Mouse (Mus musculus) liver, embryonic 11.5 days (tissue): ENCODE measurements at regions not wholly inside any gene's neighbourhood (a gene's known extent, or its start where the extent isn't known, plus 50 kb on each side); places are given as distances from the start of the nearest gene placed in this dataset.

Source experiments
- ATAC-seq: fragments of 200-750 bp; cut with Nextera tagmentation; replicated peaks from 2 replicates; pipeline ENCODE4 v1.8.0; 2017; ENCODE audit warnings: moderate number of reproducible peaks, mild to moderate bottlenecking, moderate TSS enrichment, moderate library complexity; ENCODE audit not compliant: low FRiP score
- DNase-seq: peaks from one replicate; pipeline ENCODE4 v3.0.0-alpha.2; 2017; ENCODE audit warnings: low spot score
- H3K27ac ChIP-seq: fragments of 300-500 bp; sonication (generic); 2 replicates; pipeline ENCODE4 v1.5.1; 2014; ENCODE audit warnings: mild to moderate bottlenecking, low read depth, low read length, control low read depth
- H3K27me3 ChIP-seq: fragments of 300-500 bp; sonication (generic); replicated peaks from 2 replicates; pipeline ENCODE4 v1.6.1; 2014; ENCODE audit warnings: low read length, mixed read lengths; ENCODE audit not compliant: control insufficient read depth, insufficient read depth
- H3K36me3 ChIP-seq: fragments of 300-500 bp; sonication (generic); 2 replicates; pipeline ENCODE4 v1.6.1; 2014; ENCODE audit warnings: mild to moderate bottlenecking, low read length, moderate library complexity, mixed read lengths; ENCODE audit not compliant: control insufficient read depth, insufficient read depth
- H3K4me1 ChIP-seq: fragments of 300-500 bp; sonication (generic); replicated peaks from 2 replicates; pipeline ENCODE4 v1.6.1; 2014; ENCODE audit warnings: low read length, mixed read lengths; ENCODE audit not compliant: control insufficient read depth, insufficient read depth
- H3K4me2 ChIP-seq: fragments of 300-500 bp; sonication (generic); 2 replicates; pipeline ENCODE4 v1.6.1; 2014; ENCODE audit warnings: mild to moderate bottlenecking, control low read depth, moderate library complexity
- H3K4me3 ChIP-seq: fragments of 300-500 bp; sonication (generic); 2 replicates; pipeline ENCODE4 v1.5.1; 2014; ENCODE audit warnings: low read depth, low read length, control low read depth
- H3K9ac ChIP-seq: fragments of 300-500 bp; sonication (generic); 2 replicates; pipeline ENCODE4 v1.6.1; 2014; ENCODE audit warnings: low read depth, low read length, control low read depth
- H3K9me3 ChIP-seq: fragments of 300-500 bp; sonication (generic); 2 replicates; pipeline ENCODE4 v1.6.1; 2016; ENCODE audit warnings: low read length, inconsistent platforms, mixed read lengths; ENCODE audit not compliant: control insufficient read depth
- WGBS: fragments of 180-500 bp; shearing (Covaris S2); extraction: QIAGEN DNeasy Blood & Tissue Kit; methylation state at CpG from one replicate; pipeline ENCODE4 v1.1.7; 2014; 5-methylcytosine and 5-hydroxymethylcytosine counted together

DNA sequence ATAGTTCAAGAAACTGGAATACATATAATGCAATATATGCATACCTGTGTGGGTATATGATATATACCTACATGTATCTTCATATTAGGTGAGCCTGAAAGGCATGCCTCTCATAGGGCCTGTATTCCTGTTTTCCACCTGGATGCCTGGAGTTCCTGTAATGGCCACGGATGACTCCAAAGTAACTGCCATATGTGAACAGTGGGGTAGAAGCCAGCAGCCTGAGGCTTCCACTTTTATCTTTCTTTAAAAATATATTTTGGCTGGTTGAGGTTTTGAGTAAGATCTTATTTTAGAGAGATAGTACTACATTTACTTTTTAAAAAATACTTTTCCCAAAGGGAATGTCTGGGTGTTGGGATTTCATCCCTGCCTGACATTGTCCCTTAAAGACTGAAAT lies 850.8 kb downstream of the 5730522E02Rik start:
- H3K27ac ChIP-seq, result no peak overlapping the region
- 73% methylated on average over 1 of the region's 1 CpGs for WGBS
- ATAC-seq, result no peak
- no peaks in the 10 kb centered on the region for H3K36me3 ChIP-seq
- H3K4me2 ChIP-seq, result no peak overlapping the region
- H3K27me3 ChIP-seq, result no peaks in the 10 kb centered on the region
- H3K9ac ChIP-seq, result no peak overlapping the region
- H3K4me1 ChIP-seq, result no peaks in the 10 kb centered on the region
- no peaks in the 10 kb centered on the region for H3K9me3 ChIP-seq
- no peak for DNase-seq
- H3K4me3 ChIP-seq, result no peak overlapping the region

DNA sequence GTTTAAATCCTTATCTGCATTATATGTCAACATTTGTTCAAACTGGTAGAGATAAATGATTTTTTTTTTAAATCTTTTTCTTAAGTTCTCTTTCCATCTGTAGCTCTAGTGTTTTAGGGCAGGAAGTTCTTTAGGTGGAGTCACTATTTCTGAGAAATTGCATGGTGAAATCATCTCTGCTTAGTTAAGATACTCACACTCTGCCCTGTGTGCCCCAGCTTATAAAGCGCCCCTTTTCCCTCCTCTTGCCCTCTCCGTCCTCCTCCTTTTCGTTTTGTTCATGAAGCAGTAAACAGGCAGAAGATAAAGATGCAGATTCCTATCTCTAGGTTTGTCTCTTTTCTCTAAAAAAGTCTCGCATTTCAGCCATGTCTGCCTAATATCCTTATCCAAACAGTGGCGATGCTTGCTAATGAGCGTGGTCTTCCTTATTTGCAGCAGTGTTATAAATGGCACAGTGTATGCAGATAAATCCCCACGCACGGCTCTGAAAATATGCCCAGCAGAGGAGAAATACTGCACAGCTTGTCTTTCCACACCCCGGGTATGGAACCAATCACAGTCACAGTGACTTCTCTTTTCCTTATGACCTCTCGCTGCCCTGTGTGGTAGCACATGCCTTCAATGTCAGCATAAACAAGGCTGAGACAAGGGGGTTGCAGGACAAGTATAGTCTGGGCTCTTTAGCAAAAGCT lies 852.7 kb downstream of the 5730522E02Rik start:
- no peaks in the 10 kb centered on the region for H3K36me3 ChIP-seq

DNA sequence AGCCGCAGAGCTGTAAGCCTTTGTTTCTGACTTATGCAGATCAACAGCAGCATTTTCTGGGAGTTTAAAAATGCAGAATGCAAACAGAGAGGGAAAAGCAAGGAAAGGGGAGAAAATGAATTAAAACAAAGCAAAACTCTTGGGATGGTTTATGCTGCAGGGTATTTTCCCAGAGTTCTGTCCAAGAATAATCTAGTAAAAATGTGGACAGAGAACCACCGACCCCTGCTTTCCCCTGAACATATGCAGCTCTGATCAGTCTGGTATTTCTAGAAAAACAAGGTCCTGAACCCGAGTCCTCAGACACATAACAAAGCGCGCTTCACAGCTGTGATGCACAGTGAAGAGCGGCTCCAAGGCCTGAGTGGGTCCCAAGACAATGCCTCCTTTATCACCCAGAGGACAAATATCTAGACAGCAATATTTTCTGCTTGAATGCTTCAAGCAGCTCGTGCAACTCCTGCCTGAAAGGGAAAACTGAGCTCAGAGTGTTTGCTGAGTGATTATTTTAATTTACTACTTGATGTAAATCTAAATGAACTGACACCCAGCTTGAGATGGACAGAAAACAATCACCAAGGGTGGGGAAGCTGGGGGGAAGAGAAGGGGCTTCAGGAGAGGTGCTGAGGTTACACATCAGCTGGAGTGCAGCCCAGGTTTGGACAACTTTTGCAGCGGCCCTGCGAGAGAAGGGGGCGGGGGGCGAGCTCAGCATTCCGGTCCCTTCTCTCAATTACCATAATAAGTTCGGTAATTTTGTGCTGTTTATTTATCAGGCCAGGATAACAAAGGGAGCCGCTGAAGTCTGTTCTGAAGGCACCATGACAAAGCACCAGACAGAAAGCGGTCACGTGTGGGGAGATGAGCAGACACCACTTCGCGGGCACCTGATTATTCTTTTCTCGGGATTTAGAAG lies 853.6 kb downstream of the 5730522E02Rik start:
- H3K27me3 ChIP-seq, result no peaks in the 10 kb centered on the region
- H3K27ac ChIP-seq, result no peak overlapping the region
- 0 out of 2 replicates have a peak overlapping the region, but pooled peaks have one; percentile 8 for H3K4me3 ChIP-seq
- ATAC-seq (no peak), DNase-seq (no peak)
- H3K36me3 ChIP-seq, result no peaks in the 10 kb centered on the region
- peak overlapping the region; percentile 59 for H3K4me2 ChIP-seq
- 26% methylated on average over 19 of the region's 19 CpGs for WGBS
- H3K9ac ChIP-seq, result no peak overlapping the region
- H3K4me1 ChIP-seq, result no peaks in the 10 kb centered on the region
- no peaks in the 10 kb centered on the region for H3K9me3 ChIP-seq

More for the DNA sequence above, 852.7 kb downstream of the 5730522E02Rik start:
- H3K4me1 ChIP-seq, result no peaks in the 10 kb centered on the region
- no peak overlapping the region for H3K27ac ChIP-seq
- DNase-seq (no peak), ATAC-seq (no peak)
- H3K4me3 ChIP-seq, result no peak overlapping the region
- H3K4me2 ChIP-seq, result peak overlapping the region; percentile 59
- no peaks in the 10 kb centered on the region for H3K27me3 ChIP-seq
- no peak overlapping the region for H3K9ac ChIP-seq
- WGBS, result 33% methylated on average over 10 of the region's 10 CpGs
- H3K9me3 ChIP-seq, result no peaks in the 10 kb centered on the region

GRCm38 (mm10) chr11:25335667-25336066 lies 874.9 kb downstream of the 5730522E02Rik start:
- ATAC-seq (no peak), DNase-seq (no peak)
- Histone ChIP-seq H3K27me3 (no peaks in the 10 kb centered on the region), H3K9ac (no peak overlapping the region), H3K36me3 (no peaks in the 10 kb centered on the region), H3K27ac (no peak overlapping the region), H3K4me1 (no peaks in the 10 kb centered on the region), H3K4me2 (no peak overlapping the region), H3K4me3 (no peak overlapping the region), H3K9me3 (no peaks in the 10 kb centered on the region)
- WGBS, result 74% methylated on average over 2 of the region's 2 CpGs

DNA sequence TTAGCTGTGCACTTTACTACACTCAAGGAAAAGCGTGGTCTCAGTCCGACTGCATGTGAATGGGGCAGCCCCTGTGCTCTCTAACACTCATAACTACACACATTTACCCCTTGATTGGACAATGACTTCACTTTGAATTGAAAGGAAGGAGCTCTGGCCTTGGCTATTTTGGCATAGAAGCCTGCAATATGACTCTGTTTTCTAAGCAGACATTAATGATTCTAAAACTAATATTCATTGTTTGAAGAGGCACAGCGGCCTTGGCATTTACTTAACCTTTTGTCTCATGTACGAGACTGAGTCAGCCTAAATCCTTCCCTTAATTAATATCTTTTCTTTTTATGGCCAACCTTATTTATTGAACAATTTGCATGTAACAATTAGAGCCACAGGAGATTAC lies 879.9 kb downstream of the 5730522E02Rik start:
- H3K4me1 ChIP-seq, result no peaks in the 10 kb centered on the region
- WGBS, result 84% methylated on average over 4 of the region's 4 CpGs
- ATAC-seq (no peak), DNase-seq (no peak)
- H3K9ac ChIP-seq, result no peak overlapping the region
- no peak overlapping the region for H3K4me3 ChIP-seq
- no peak overlapping the region for H3K4me2 ChIP-seq
- no peaks in the 10 kb centered on the region for H3K36me3 ChIP-seq
- H3K9me3 ChIP-seq, result no peaks in the 10 kb centered on the region
- no peaks in the 10 kb centered on the region for H3K27me3 ChIP-seq
- no peak overlapping the region for H3K27ac ChIP-seq

- Histone ChIP-seq H3K9me3 (no peaks in the 10 kb centered on the region), H3K4me2 (no peak overlapping the region), H3K27ac (no peak overlapping the region), H3K4me3 (no peak overlapping the region), H3K4me1 (no peaks in the 10 kb centered on the region), H3K36me3 (no peaks in the 10 kb centered on the region), H3K27me3 (no peaks in the 10 kb centered on the region), H3K9ac (no peak overlapping the region)
- DNase-seq, result no peak
- no peak for ATAC-seq
Observed at GRCm38 (mm10) chr11:25322426-25322825, 888.1 kb downstream of the 5730522E02Rik start.

- ATAC-seq (no peak), DNase-seq (no peak)
- 89% methylated on average over 4 of the region's 4 CpGs for WGBS
- Histone ChIP-seq H3K9me3 (no peaks in the 10 kb centered on the region), H3K27ac (no peak overlapping the region), H3K4me1 (no peaks in the 10 kb centered on the region), H3K4me2 (no peak overlapping the region), H3K27me3 (no peaks in the 10 kb centered on the region), H3K9ac (no peak overlapping the region), H3K36me3 (no peaks in the 10 kb centered on the region), H3K4me3 (no peak overlapping the region)
Observed at GRCm38 (mm10) chr11:25321494-25321893, 889.1 kb downstream of the 5730522E02Rik start.

DNA sequence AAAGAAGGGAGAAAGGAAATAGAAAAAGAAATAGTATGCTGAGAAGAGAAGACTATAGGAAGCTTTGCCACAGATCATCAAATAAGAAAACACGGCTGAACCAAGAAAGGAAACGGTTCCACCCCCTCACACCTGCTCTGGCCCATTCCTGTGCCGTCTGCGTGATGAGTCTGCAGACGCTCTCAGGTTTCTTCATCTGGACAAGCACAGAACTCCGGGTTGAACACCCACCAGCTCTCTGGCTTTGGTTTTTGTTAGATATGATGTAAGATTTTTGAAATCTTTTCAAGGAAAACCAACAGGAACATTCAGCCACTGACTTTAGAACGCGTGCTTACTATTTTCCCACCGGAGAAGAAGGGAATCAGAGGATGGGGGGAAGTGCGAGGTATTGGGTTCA lies 895.9 kb downstream of the 5730522E02Rik start:
- Histone ChIP-seq H3K9ac (no peak overlapping the region), H3K9me3 (no peaks in the 10 kb centered on the region), H3K4me1 (no peaks in the 10 kb centered on the region), H3K36me3 (no peaks in the 10 kb centered on the region), H3K4me2 (no peak overlapping the region), H3K4me3 (no peak overlapping the region), H3K27me3 (no peaks in the 10 kb centered on the region), H3K27ac (no peak overlapping the region)
- DNase-seq, result no peak
- WGBS, result 69% methylated on average over 10 of the region's 10 CpGs
- ATAC-seq, result no peak
